Mouse (Mus musculus): ENCODE results near the gene Dnah8. TPM values are rescaled to one million over a fixed set of nuclear protein-coding genes. Genes with fewer than 3 reads are reported as not detected.
A peak's percentile ranks its signal among the peaks of the same experiment; 100 is the strongest.

Dnah8 gene
- polyA plus RNA-seq, 1 experiment from 2014 or later = 4.1 TPM

- peaks cover 32% of the 10 kb centered on the region for H3K27me3 ChIP-seq (replicated peaks; ENCODE audit: control insufficient read depth, insufficient read depth, low read length)
- no peaks in the 10 kb centered on the region for H3K36me3 ChIP-seq (ENCODE audit: control insufficient read depth, insufficient read depth, low read length)
- H3K27ac ChIP-seq (replicated peaks; ENCODE audit: low read depth, low read length) = no peak overlapping the region
- no peak overlapping the region for H3K4me3 ChIP-seq (ENCODE audit: low read depth, low read length)
- WGBS = 55% methylated on average over 1 of the region's 2 CpGs
- no peaks in the 10 kb centered on the region for H3K9me3 ChIP-seq (ENCODE audit: control insufficient read depth, low read length)
- no peak overlapping the region for H3K9ac ChIP-seq (ENCODE audit: low read depth, low read length)
- DNase-seq (ENCODE audit: low spot score) = no peak
- no peak overlapping the region for H3K4me2 ChIP-seq (ENCODE audit: low read depth, low read length)
- no peaks in the 10 kb centered on the region for H3K4me1 ChIP-seq (ENCODE audit: control insufficient read depth, insufficient read depth, low read length)
- no peak for ATAC-seq (ENCODE audit: low read depth)
Observed at GRCm38 (mm10) chr17:30904096-30904495, 279.9 kb downstream of the Dnah8 start.

GRCm38 (mm10) chr17:30907577-30907976 is 283.4 kb downstream of the Dnah8 start:
- peaks cover 7% of the 10 kb centered on the region for H3K27me3 ChIP-seq (replicated peaks; ENCODE audit: control insufficient read depth, insufficient read depth, low read length)
- no peak for ATAC-seq (ENCODE audit: low read depth)

GRCm38 (mm10) chr17:30910866-30911731 is 286.9 kb downstream of the Dnah8 start:
- Histone ChIP-seq H3K27me3 (replicated peaks; ENCODE audit: control insufficient read depth, insufficient read depth, low read length) (no peaks in the 10 kb centered on the region), H3K36me3 (ENCODE audit: control insufficient read depth, insufficient read depth, low read length) (no peaks in the 10 kb centered on the region), H3K4me2 (ENCODE audit: low read depth, low read length) (no peak overlapping the region), H3K9ac (ENCODE audit: low read depth, low read length) (no peak overlapping the region), H3K9me3 (ENCODE audit: control insufficient read depth, low read length) (no peaks in the 10 kb centered on the region), H3K4me3 (ENCODE audit: low read depth, low read length) (no peak overlapping the region), H3K27ac (replicated peaks; ENCODE audit: low read depth, low read length) (no peak overlapping the region), H3K4me1 (ENCODE audit: control insufficient read depth, insufficient read depth, low read length) (no peaks in the 10 kb centered on the region)
- WGBS = 71% methylated on average over 27 of the region's 27 CpGs
- DNase-seq (ENCODE audit: low spot score) (peak; percentile 20), ATAC-seq (ENCODE audit: low read depth) (no peak)

More at GRCm38 (mm10) chr17:30907577-30907976, 283.4 kb downstream of the Dnah8 start:
- no peak overlapping the region for H3K4me2 ChIP-seq (ENCODE audit: low read depth, low read length)
- no peaks in the 10 kb centered on the region for H3K9me3 ChIP-seq (ENCODE audit: control insufficient read depth, low read length)
- 73% methylated on average over 4 of the region's 4 CpGs for WGBS
- no peak overlapping the region for H3K4me3 ChIP-seq (ENCODE audit: low read depth, low read length)
- H3K9ac ChIP-seq (ENCODE audit: low read depth, low read length) = no peak overlapping the region
- no peak overlapping the region for H3K27ac ChIP-seq (replicated peaks; ENCODE audit: low read depth, low read length)
- DNase-seq (ENCODE audit: low spot score) = no peak
- H3K36me3 ChIP-seq (ENCODE audit: control insufficient read depth, insufficient read depth, low read length) = no peaks in the 10 kb centered on the region
- no peaks in the 10 kb centered on the region for H3K4me1 ChIP-seq (ENCODE audit: control insufficient read depth, insufficient read depth, low read length)

- Histone ChIP-seq H3K4me3 (ENCODE audit: low read depth, low read length) (no peak overlapping the region), H3K9ac (ENCODE audit: low read depth, low read length) (no peak overlapping the region), H3K4me2 (ENCODE audit: low read depth, low read length) (no peak overlapping the region), H3K27ac (replicated peaks; ENCODE audit: low read depth, low read length) (no peak overlapping the region), H3K36me3 (ENCODE audit: control insufficient read depth, insufficient read depth, low read length) (no peaks in the 10 kb centered on the region), H3K9me3 (ENCODE audit: control insufficient read depth, low read length) (no peaks in the 10 kb centered on the region), H3K4me1 (ENCODE audit: control insufficient read depth, insufficient read depth, low read length) (no peaks in the 10 kb centered on the region), H3K27me3 (replicated peaks; ENCODE audit: control insufficient read depth, insufficient read depth, low read length) (no peaks in the 10 kb centered on the region)
- WGBS = 47% methylated on average over 8 of the region's 8 CpGs
- DNase-seq (ENCODE audit: low spot score) = no peak
- ATAC-seq (ENCODE audit: low read depth) = no peak
Observed at GRCm38 (mm10) chr17:30911732-30912088, 287.6 kb downstream of the Dnah8 start.

GRCm38 (mm10) chr17:30912536-30912935 is 288.4 kb downstream of the Dnah8 start:
- no peak overlapping the region for H3K4me3 ChIP-seq (ENCODE audit: low read depth, low read length)
- no peaks in the 10 kb centered on the region for H3K4me1 ChIP-seq (ENCODE audit: control insufficient read depth, insufficient read depth, low read length)
- H3K27me3 ChIP-seq (replicated peaks; ENCODE audit: control insufficient read depth, insufficient read depth, low read length) = no peaks in the 10 kb centered on the region
- DNase-seq (ENCODE audit: low spot score) (no peak), ATAC-seq (ENCODE audit: low read depth) (no peak)
- H3K9ac ChIP-seq (ENCODE audit: low read depth, low read length) = no peak overlapping the region
- H3K4me2 ChIP-seq (ENCODE audit: low read depth, low read length) = no peak overlapping the region
- whole genome bisulfite sequencing = 69% methylated on average over 5 of the region's 5 CpGs
- H3K27ac ChIP-seq (replicated peaks; ENCODE audit: low read depth, low read length) = no peak overlapping the region
- no peaks in the 10 kb centered on the region for H3K36me3 ChIP-seq (ENCODE audit: control insufficient read depth, insufficient read depth, low read length)
- H3K9me3 ChIP-seq (ENCODE audit: control insufficient read depth, low read length) = no peaks in the 10 kb centered on the region

GRCm38 (mm10) chr17:30914264-30914663 is 290.1 kb downstream of the Dnah8 start:
- Histone ChIP-seq H3K4me2 (ENCODE audit: low read depth, low read length) (no peak overlapping the region), H3K4me1 (ENCODE audit: control insufficient read depth, insufficient read depth, low read length) (no peaks in the 10 kb centered on the region), H3K4me3 (ENCODE audit: low read depth, low read length) (no peak overlapping the region), H3K36me3 (ENCODE audit: control insufficient read depth, insufficient read depth, low read length) (no peaks in the 10 kb centered on the region), H3K27ac (replicated peaks; ENCODE audit: low read depth, low read length) (no peak overlapping the region), H3K27me3 (replicated peaks; ENCODE audit: control insufficient read depth, insufficient read depth, low read length) (no peaks in the 10 kb centered on the region), H3K9ac (ENCODE audit: low read depth, low read length) (no peak overlapping the region), H3K9me3 (ENCODE audit: control insufficient read depth, low read length) (no peaks in the 10 kb centered on the region)
- DNase-seq (ENCODE audit: low spot score) (no peak), ATAC-seq (ENCODE audit: low read depth) (no peak)

GRCm38 (mm10) chr17:30923566-30923965 is 299.4 kb downstream of the Dnah8 start:
- H3K36me3 ChIP-seq (ENCODE audit: control insufficient read depth, insufficient read depth, low read length) = no peaks in the 10 kb centered on the region
- no peaks in the 10 kb centered on the region for H3K4me1 ChIP-seq (ENCODE audit: control insufficient read depth, insufficient read depth, low read length)
- H3K9me3 ChIP-seq (ENCODE audit: control insufficient read depth, low read length) = no peaks in the 10 kb centered on the region
- 54% methylated on average over 4 of the region's 4 CpGs for WGBS
- no peak overlapping the region for H3K4me2 ChIP-seq (ENCODE audit: low read depth, low read length)
- no peak overlapping the region for H3K4me3 ChIP-seq (ENCODE audit: low read depth, low read length)
- H3K9ac ChIP-seq (ENCODE audit: low read depth, low read length) = no peak overlapping the region
- ATAC-seq (ENCODE audit: low read depth) (no peak), DNase-seq (ENCODE audit: low spot score) (peak; percentile 9)
- H3K27ac ChIP-seq (replicated peaks; ENCODE audit: low read depth, low read length) = no peak overlapping the region
- H3K27me3 ChIP-seq (replicated peaks; ENCODE audit: control insufficient read depth, insufficient read depth, low read length) = no peaks in the 10 kb centered on the region
